ENCODE assay signal across 32 mouse cellular contexts in the genomic region with DNA sequence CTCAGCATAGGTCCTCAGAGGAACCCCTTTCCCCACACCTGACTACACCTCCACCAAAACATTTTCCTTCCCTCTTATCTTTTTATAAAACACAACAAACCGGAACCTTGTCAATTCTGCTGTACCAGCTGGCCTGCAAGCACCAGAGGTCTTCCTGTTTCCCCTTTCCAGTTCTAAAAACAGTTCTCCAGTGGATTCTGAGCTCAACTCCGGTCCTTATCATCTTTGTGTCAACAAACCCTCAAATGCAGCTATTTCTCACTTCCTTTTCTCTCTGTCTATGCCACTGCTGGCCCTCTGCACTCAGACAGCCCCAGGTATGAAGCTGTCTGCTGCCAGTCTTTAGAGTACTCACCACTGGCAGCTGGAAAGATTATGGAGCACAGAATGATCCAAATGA. TPM values are rescaled to one million over a fixed set of nuclear protein-coding genes. Genes with fewer than 3 reads are reported as not detected.
DNase-seq lines count a peak whose midpoint lies in the region; ATAC-seq and TF ChIP-seq lines count a peak whose summit lies in the region.
"Had no signal": no experiment of that assay in that cellular context is flagged by ENCODE, and none has a peak within 500 bp of the region (broad histone marks: within the 10 kb centered on the region; RNA-seq: fewer than 3 reads in every experiment).

No protein-coding gene starts in this region.

- peak overlapping the region; percentile 29; the same call in 1 of the 2 replicates for H3K4me2 ChIP-seq in heart, embryonic 11.5 days
- no peak overlapping the region for H3K4me2 ChIP-seq in liver, embryonic 11.5 days
- no peak overlapping the region for H3K4me2 ChIP-seq in liver, postnatal 0 days (ENCODE audit: low read depth, low read length)
- no peak overlapping the region for H3K4me2 ChIP-seq in midbrain, embryonic 14.5 days (ENCODE audit: low read length)
- H3K4me2 ChIP-seq: forebrain, embryonic 12.5 days; intestine, embryonic 15.5 days; limb, embryonic 13.5 days; liver, embryonic 12.5 days; midbrain, embryonic 12.5 days; neural tube, embryonic 13.5 days; stomach, embryonic 15.5 days had no signal

- no peaks in the 10 kb centered on the region for H3K79me2 ChIP-seq in heart, adult 2 months (replicated peaks; ENCODE audit: control insufficient read depth, insufficient read depth, low read length)

- no peak for TF ChIP-seq CTCF in heart, adult 2 months (IDR thresholded peaks at IDR 0.05)
- no peak for TF ChIP-seq CTCF in liver, postnatal 0 days (IDR thresholded peaks at IDR 0.05; ENCODE audit: low read depth)

- no peak for DNase-seq in heart, adult 2 months
- DNase-seq in liver, embryonic 11.5 days (ENCODE audit: low spot score), result no peak
- DNase-seq in liver, postnatal 0 days, result no peak
- DNase-seq in right cerebral cortex, postnatal 25 days, result no peak
- DNase-seq in midbrain, embryonic 14.5 days, result no peak
- DNase-seq: adrenal gland, postnatal 25 days; cerebellum, adult 18-20 months; cerebellum, postnatal 10 days; forebrain, postnatal 0 days; kidney, adult 2 months; kidney, postnatal 36 days; lung, adult 2 months; lung, postnatal 36 days had no signal

- 11% methylated on average over 2 of the region's 2 CpGs for WGBS in heart, embryonic 11.5 days (ENCODE audit: insufficient replicate concordance)
- WGBS in heart, adult 2 months, result 1% methylated on average over 2 of the region's 2 CpGs
- WGBS in liver, embryonic 11.5 days, result 15% methylated on average over 2 of the region's 2 CpGs
- WGBS in liver, postnatal 0 days (ENCODE audit: insufficient replicate concordance), result 0% methylated on average over 2 of the region's 2 CpGs
- 87% methylated on average over 2 of the region's 2 CpGs for WGBS in midbrain, embryonic 14.5 days

- TF ChIP-seq POLR2A in heart, adult 2 months (IDR thresholded peaks at IDR 0.05; ENCODE audit: insufficient read depth, low read depth, low read length), result no peak

- H3K27ac ChIP-seq in heart, embryonic 11.5 days (ENCODE audit: low read depth, low read length), result no peak overlapping the region
- H3K27ac ChIP-seq in heart, adult 2 months, result no peak overlapping the region
- H3K27ac ChIP-seq in liver, embryonic 11.5 days (ENCODE audit: low read depth, low read length), result no peak overlapping the region
- H3K27ac ChIP-seq in liver, postnatal 0 days (ENCODE audit: low read depth), result no peak overlapping the region
- H3K27ac ChIP-seq in midbrain, embryonic 14.5 days (replicated peaks; ENCODE audit: low read depth, low read length), result no peak overlapping the region
- H3K27ac ChIP-seq: forebrain, embryonic 12.5 days; intestine, embryonic 15.5 days; layer of hippocampus, adult 2 months; limb, embryonic 13.5 days; liver, embryonic 12.5 days; midbrain, embryonic 12.5 days; neural tube, embryonic 13.5 days; stomach, embryonic 15.5 days had no signal

- H3K27me3 ChIP-seq in heart, embryonic 11.5 days (ENCODE audit: control insufficient read depth, insufficient read depth, low read length), result no peaks in the 10 kb centered on the region
- H3K27me3 ChIP-seq in heart, adult 2 months (ENCODE audit: control insufficient read depth, insufficient read depth, low read length), result no peaks in the 10 kb centered on the region
- H3K27me3 ChIP-seq in liver, embryonic 11.5 days (replicated peaks; ENCODE audit: control insufficient read depth, insufficient read depth, low read length), result no peaks in the 10 kb centered on the region
- no peaks in the 10 kb centered on the region for H3K27me3 ChIP-seq in liver, postnatal 0 days (ENCODE audit: insufficient read depth, low read length)
- no peaks in the 10 kb centered on the region for H3K27me3 ChIP-seq in midbrain, embryonic 14.5 days (ENCODE audit: control insufficient read depth, insufficient read depth, low read length)
- H3K27me3 ChIP-seq: intestine, embryonic 15.5 days; limb, embryonic 13.5 days; liver, embryonic 12.5 days; megakaryocyte, embryonic 14.5 days; midbrain, embryonic 12.5 days; neural tube, embryonic 13.5 days; stomach, embryonic 15.5 days had no signal

- H3K36me3 ChIP-seq in heart, embryonic 11.5 days (ENCODE audit: control insufficient read depth, insufficient read depth, low read length), result no peaks in the 10 kb centered on the region
- no peaks in the 10 kb centered on the region for H3K36me3 ChIP-seq in heart, adult 2 months (ENCODE audit: control insufficient read depth, insufficient read depth, low read length)
- H3K36me3 ChIP-seq in liver, embryonic 11.5 days (ENCODE audit: control insufficient read depth, insufficient read depth, low read length), result no peaks in the 10 kb centered on the region
- no peaks in the 10 kb centered on the region for H3K36me3 ChIP-seq in liver, postnatal 0 days (replicated peaks; ENCODE audit: insufficient read depth, low read length)
- H3K36me3 ChIP-seq in midbrain, embryonic 14.5 days (ENCODE audit: control insufficient read depth, insufficient read depth, low read length), result no peaks in the 10 kb centered on the region
- H3K36me3 ChIP-seq: forebrain, embryonic 12.5 days; intestine, embryonic 15.5 days; limb, embryonic 13.5 days; liver, embryonic 12.5 days; midbrain, embryonic 12.5 days; neural tube, embryonic 13.5 days; stomach, embryonic 15.5 days had no signal

- no peak overlapping the region for H3K4me3 ChIP-seq in heart, embryonic 11.5 days (ENCODE audit: low read depth, low read length)
- H3K4me3 ChIP-seq in heart, adult 2 months, result no peak overlapping the region
- no peak overlapping the region for H3K4me3 ChIP-seq in liver, embryonic 11.5 days (ENCODE audit: low read depth, low read length)
- H3K4me3 ChIP-seq in liver, postnatal 0 days (ENCODE audit: low read depth, low read length), result no peak overlapping the region
- H3K4me3 ChIP-seq in midbrain, embryonic 14.5 days (replicated peaks; ENCODE audit: low read depth, low read length), result no peak overlapping the region
- H3K4me3 ChIP-seq: forebrain, embryonic 12.5 days; intestine, embryonic 15.5 days; layer of hippocampus, adult 2 months; limb, embryonic 13.5 days; liver, embryonic 12.5 days; megakaryocyte, embryonic 14.5 days; midbrain, embryonic 12.5 days; neural tube, embryonic 13.5 days; stomach, embryonic 15.5 days had no signal

- intact Hi-C loops in heart, adult 2 months (cut with DNase I), result no loop called here

- no peak for TF ChIP-seq EP300 in heart, adult 2 months (IDR thresholded peaks at IDR 0.05; ENCODE audit: insufficient read depth, low read depth, low read length)
- no peak for TF ChIP-seq EP300 in liver, postnatal 0 days (IDR thresholded peaks at IDR 0.05; ENCODE audit: low read depth)

- H3K9ac ChIP-seq in heart, embryonic 11.5 days (ENCODE audit: low read depth, low read length), result no peak overlapping the region
- no peak overlapping the region for H3K9ac ChIP-seq in heart, adult 2 months (ENCODE audit: low read depth, low read length)
- H3K9ac ChIP-seq in liver, embryonic 11.5 days (ENCODE audit: low read depth, low read length), result no peak overlapping the region
- H3K9ac ChIP-seq in liver, postnatal 0 days (replicated peaks), result no peak overlapping the region
- H3K9ac ChIP-seq in midbrain, embryonic 14.5 days (replicated peaks; ENCODE audit: low read length), result no peak overlapping the region
- H3K9ac ChIP-seq: forebrain, embryonic 12.5 days; forebrain, postnatal 0 days; intestine, embryonic 15.5 days; limb, embryonic 13.5 days; liver, embryonic 12.5 days; midbrain, embryonic 12.5 days; neural tube, embryonic 13.5 days; stomach, embryonic 15.5 days had no signal

- no peaks in the 10 kb centered on the region for H3K9me3 ChIP-seq in heart, embryonic 11.5 days (replicated peaks; ENCODE audit: control insufficient read depth, low read length)
- H3K9me3 ChIP-seq in liver, embryonic 11.5 days (ENCODE audit: control insufficient read depth, low read length), result no peaks in the 10 kb centered on the region
- H3K9me3 ChIP-seq in liver, postnatal 0 days (ENCODE audit: low read length), result no peaks in the 10 kb centered on the region
- H3K9me3 ChIP-seq in midbrain, embryonic 14.5 days (ENCODE audit: control insufficient read depth, low read length), result no peaks in the 10 kb centered on the region
- H3K9me3 ChIP-seq: forebrain, embryonic 12.5 days; intestine, embryonic 15.5 days; limb, embryonic 13.5 days; liver, embryonic 12.5 days; midbrain, embryonic 12.5 days; neural tube, embryonic 13.5 days; stomach, embryonic 15.5 days had no signal

- peak; percentile 49; the same call in 1 of the 2 replicates for ATAC-seq in heart, embryonic 11.5 days (replicated peaks; ENCODE audit: insufficient number of reproducible peaks, low FRiP score, low TSS enrichment)
- ATAC-seq in liver, embryonic 11.5 days (replicated peaks; ENCODE audit: low FRiP score), result 0 out of 2 replicates have a peak, but pooled peaks have one; percentile 60
- no peak for ATAC-seq in liver, postnatal 0 days
- peak; percentile 89 for ATAC-seq in common myeloid progenitor, adult 5-6 weeks (replicated peaks; ENCODE audit: low read depth, poor library complexity, severe bottlenecking)
- no peak for ATAC-seq in midbrain, embryonic 14.5 days (ENCODE audit: low FRiP score, low TSS enrichment)
- ATAC-seq: forebrain, postnatal 0 days; hindbrain, embryonic 16.5 days; intestine, embryonic 15.5 days; liver, embryonic 12.5 days had no signal

- H3K4me1 ChIP-seq in heart, embryonic 11.5 days (ENCODE audit: control insufficient read depth, insufficient read depth, low read length), result peaks cover 7% of the 10 kb centered on the region; the same call in 1 of the 2 replicates
- no peaks in the 10 kb centered on the region for H3K4me1 ChIP-seq in heart, adult 2 months (ENCODE audit: control insufficient read depth, insufficient read depth, low read length)
- no peaks in the 10 kb centered on the region for H3K4me1 ChIP-seq in liver, embryonic 11.5 days (replicated peaks; ENCODE audit: control insufficient read depth, insufficient read depth, low read length)
- H3K4me1 ChIP-seq in liver, postnatal 0 days (ENCODE audit: insufficient read depth), result no peaks in the 10 kb centered on the region
- H3K4me1 ChIP-seq in midbrain, embryonic 14.5 days (ENCODE audit: control insufficient read depth, insufficient read depth, low read length), result no peaks in the 10 kb centered on the region
- H3K4me1 ChIP-seq: forebrain, embryonic 12.5 days; intestine, embryonic 15.5 days; midbrain, embryonic 12.5 days; neural tube, embryonic 13.5 days; stomach, embryonic 15.5 days had no signal

RNA-seq across cellular contexts. Expression of gene A930009A15Rik, which starts 39.0 kb away (rescaled TPM):
- polyA plus RNA-seq in heart, embryonic 11.5 days (2014; fragmentation: Nextera tagmentation; extraction: Ambion mirVana), result not detected in 2 replicates
- total RNA-seq in heart, adult 2 months (2021), result not detected
- not detected in 2 replicates for polyA plus RNA-seq in heart, adult 2 months (2012; rRNA removed)
- not detected in 2 replicates for polyA plus RNA-seq in liver, embryonic 11.5 days (2014; fragmentation: Nextera tagmentation; extraction: Ambion mirVana)
- 0.25 and 0.56 TPM in 2 replicates for polyA plus RNA-seq in liver, postnatal 0 days (2015; fragmentation: Nextera tagmentation; extraction: Ambion mirVana)
- total RNA-seq in common myeloid progenitor, adult 5-6 weeks (2017), result not detected in 2 replicates
- 0.36 and 0.66 TPM in 2 replicates for polyA plus RNA-seq in midbrain, embryonic 14.5 days (2014; fragmentation: Nextera tagmentation; extraction: Ambion mirVana)
- total RNA-seq: adrenal gland, adult 18-20 months; adrenal gland, postnatal 25 days; forebrain, postnatal 0 days; gastrocnemius, adult 8-10 months had no signal
- polyA plus RNA-seq: embryonic facial prominence, embryonic 14.5 days; forebrain, embryonic 12.5 days; gonadal fat pad, adult 2 months; heart, embryonic 16.5 days; intestine, embryonic 15.5 days; kidney, adult 2 months; kidney, embryonic 16.5 days; limb, embryonic 13.5 days; liver, embryonic 12.5 days; lung, adult 2 months; stomach, embryonic 15.5 days; urinary bladder, adult 2 months had no signal

RNA-seq across cellular contexts. Expression of gene Lgr5, which starts 56.8 kb away (rescaled TPM):
- polyA plus RNA-seq in heart, embryonic 11.5 days (2014; fragmentation: Nextera tagmentation; extraction: Ambion mirVana), result 0.62 and 0.66 TPM in 2 replicates
- under 1 TPM in 1 of 2 experiments, not detected in 1; 0.05 TPM for total RNA-seq in heart, adult 2 months (2021)
- 0.25 and 0.32 TPM in 2 replicates for polyA plus RNA-seq in heart, adult 2 months (2012; rRNA removed)
- polyA plus RNA-seq in liver, embryonic 11.5 days (2014; fragmentation: Nextera tagmentation; extraction: Ambion mirVana), result 4.8 and 5.4 TPM in 2 replicates
- 0.49 and 0.73 TPM in 2 replicates for polyA plus RNA-seq in liver, postnatal 0 days (2015; fragmentation: Nextera tagmentation; extraction: Ambion mirVana)
- 0.05 and 0.78 TPM in 2 replicates for total RNA-seq in common myeloid progenitor, adult 5-6 weeks (2017)
- polyA plus RNA-seq in midbrain, embryonic 14.5 days (2014; fragmentation: Nextera tagmentation; extraction: Ambion mirVana), result 1.9 and 2.0 TPM in 2 replicates

Comparison
In these comparisons a context has a peak if more than half of its experiments do, and no peak if none do; other contexts are left out.
1. ATAC-seq: peak in heart, embryonic 11.5 days (single experiment), liver, embryonic 11.5 days (single experiment) and common myeloid progenitor, adult 5-6 weeks (single experiment); none in liver, postnatal 0 days (single experiment) and midbrain, embryonic 14.5 days (single experiment).